Mouse (Mus musculus) urinary bladder, postnatal 14 days (tissue): ENCODE results near the gene Tnni1.

Experiments used
- DNase-seq: peaks from one replicate; pipeline ENCODE4 v3.0.0; 2021; ENCODE audit warnings: low spot score

Tnni1 gene

DNA sequence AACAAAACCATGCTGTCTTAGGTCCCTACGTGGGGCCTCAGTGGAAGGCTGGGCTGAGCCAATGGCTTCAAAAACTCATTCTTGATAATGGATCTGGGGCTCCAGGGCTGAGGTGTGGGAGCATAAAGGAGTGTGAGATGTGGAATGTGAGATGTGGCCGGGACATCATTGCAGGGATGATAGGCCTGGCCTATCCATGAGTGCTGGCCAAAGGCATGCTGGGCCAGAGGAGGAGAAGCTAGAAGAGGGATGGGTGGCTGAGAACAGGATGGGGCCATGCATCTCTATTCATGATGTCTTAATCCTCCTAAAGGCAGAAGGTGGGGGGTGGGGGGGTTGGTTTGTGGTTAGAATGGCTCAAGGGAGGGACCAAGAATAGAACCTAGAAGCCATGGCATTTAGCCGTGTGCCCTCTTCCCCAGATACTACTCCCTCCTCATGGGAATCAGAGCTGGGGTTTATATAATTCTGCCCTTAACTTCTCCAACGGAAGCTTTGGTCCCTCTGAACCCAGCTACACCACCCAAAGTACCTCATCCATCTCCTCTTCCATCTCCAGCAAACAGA, 11.8 kb upstream of the Tnni1 start:
- DNase-seq, result no peak

GRCm38 (mm10) chr1:135768400-135768799, 10.8 kb upstream of the Tnni1 start:
- no peak for DNase-seq

DNA sequence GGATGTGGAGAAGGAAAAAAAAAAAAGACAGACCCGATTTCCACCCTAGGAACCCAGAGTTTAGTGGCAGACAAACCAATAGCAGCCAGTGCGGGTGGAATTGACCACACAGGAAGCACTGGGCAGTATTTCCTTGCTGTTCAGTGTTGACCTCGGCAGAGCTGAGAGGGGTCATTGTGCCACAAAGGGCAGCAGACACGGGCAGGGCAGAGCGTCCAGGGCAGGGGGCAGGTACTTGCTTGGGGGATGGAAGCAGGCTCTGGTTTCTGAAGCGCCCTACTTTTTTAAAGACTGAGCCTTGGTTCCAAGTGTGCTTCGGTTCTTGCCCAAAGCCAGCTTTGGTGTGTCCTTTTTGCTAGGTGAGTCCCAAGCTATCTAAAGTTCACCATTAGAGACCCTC, 9.0 kb upstream of the Tnni1 start:
- no peak for DNase-seq

- peak; percentile 85 for DNase-seq
Measured at GRCm38 (mm10) chr1:135770896-135771572, 8.2 kb upstream of the Tnni1 start.

GRCm38 (mm10) chr1:135771573-135771970, 7.7 kb upstream of the Tnni1 start:
- no peak for DNase-seq

DNA sequence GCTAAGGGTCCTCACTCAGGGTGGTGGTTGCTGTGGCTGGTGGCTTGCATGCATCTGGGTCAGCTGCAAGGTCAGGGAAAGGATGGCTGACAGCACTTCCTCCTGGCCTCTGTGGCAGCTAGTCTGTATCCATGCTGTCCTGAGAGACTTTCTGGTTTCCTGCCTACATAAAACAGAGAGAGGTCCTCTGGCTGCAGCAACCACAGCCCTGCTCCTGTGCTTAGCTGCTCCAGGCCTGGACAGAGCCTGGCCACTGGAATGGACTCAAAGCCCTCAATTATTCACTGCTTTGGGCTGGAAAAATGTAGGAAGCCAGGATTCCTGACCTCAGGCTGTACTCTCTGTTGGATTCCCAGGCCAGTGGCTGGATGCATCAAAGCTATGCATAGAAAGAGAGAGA, 2.6 kb upstream of the Tnni1 start:
- no peak for DNase-seq

DNA sequence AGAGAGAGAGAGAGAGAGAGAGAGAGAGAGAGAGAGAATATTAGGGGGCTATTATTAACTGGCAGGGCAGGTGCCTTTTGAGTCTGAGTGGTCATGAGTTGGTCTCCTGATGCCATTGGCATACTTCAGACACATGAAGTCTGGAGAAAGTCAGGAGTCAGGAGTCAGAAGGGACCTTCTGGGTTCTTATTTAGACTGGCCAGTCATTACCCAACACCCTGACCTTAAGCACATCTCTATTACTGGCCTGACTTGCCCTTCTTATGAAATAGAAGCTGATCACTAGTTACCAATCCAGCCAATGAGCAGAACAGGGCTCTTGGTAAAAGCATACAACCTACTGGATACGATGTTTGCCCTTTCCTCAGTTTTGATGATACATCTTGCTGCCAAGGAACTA, 2.2 kb upstream of the Tnni1 start:
- no peak for DNase-seq

DNA sequence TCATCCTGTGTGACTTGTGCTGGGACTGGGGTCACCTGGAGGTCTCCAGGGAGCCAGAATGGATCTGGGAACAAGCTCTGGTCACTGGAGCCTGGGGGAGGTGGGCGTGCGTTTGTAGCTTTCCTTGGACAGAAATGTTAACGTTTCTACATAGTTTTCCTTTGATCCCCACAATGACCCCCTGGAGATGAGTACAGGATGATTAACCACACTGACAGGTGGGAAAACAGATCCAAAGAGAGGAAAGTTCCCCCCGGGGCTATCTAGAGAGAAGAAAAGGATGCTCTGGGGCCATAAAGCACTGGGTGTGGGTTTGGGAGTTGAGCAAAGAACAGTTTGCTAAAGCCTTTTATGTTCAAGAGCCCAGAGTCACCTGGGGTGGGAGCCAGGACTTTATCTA, 1.4 kb downstream of the Tnni1 start:
- no peak for DNase-seq

GRCm38 (mm10) chr1:135781220-135781619, 2.0 kb downstream of the Tnni1 start:
- DNase-seq, result peak; percentile 79

GRCm38 (mm10) chr1:135782816-135783215, 3.6 kb downstream of the Tnni1 start:
- DNase-seq, result no peak

DNA sequence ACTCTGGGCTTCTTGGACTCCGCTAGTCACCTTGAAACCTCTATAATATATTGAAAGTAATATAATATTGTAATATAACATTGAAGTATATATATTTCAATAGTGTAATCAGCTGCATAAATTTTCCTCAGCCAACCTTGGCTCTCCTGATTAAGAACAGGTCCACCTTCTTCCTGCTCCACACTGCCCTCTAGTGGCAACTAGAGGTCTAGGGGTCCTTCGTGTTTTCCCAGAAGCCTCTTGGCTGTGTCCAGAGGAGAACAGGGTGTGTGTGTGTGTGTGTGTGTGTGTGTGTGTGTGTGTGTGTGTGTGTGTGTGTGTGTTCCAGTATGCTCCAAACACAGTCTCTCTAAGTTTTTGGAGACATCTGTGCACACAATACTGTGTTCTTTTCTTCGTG, 8.6 kb downstream of the Tnni1 start:
- peak; percentile 88 for DNase-seq

DNA sequence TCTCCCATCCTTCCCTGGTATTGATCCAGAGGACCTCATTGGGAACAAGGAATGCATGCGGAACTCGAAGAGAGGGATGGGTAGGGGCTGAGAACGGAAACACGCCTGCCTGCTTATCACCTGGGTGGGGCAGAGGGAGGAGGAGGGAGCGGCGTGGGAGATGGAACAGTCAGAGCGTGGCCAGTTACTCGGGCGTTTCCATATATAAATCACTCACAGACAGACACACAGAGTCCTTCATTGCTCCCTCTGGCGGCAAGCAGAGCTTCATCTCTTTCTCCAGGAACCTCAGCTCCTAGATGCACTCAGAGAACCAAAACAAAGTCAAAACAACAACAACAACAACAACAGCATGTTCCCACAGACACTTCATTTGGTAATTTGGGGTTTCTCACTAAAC, 9.5 kb downstream of the Tnni1 start:
- peak; percentile 75 for DNase-seq

DNA sequence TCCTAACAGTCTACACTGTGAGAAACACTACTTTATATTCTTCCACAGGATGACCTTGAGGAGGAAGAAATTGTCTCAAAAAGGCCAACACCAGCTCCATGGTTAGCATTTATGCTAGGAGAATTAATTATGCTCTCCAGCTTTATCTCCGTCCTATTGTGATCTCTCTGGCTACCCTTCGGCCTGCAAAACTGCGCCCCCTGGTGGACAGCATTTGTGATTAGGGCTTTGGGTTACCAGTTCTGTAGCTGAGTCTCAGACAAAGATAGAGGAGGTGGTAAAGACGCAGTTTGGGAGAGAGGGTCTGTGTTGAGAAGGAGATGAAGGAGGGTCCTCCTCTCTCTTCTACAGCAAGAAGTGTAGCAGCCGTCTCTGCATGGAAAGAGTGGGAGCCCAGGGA, 10.6 kb downstream of the Tnni1 start:
- peak; percentile 84 for DNase-seq

GRCm38 (mm10) chr1:135792143-135792939, 13.1 kb downstream of the Tnni1 start:
- no peak for DNase-seq

- peak; percentile 76 for DNase-seq
Measured at GRCm38 (mm10) chr1:135793370-135794215, 14.4 kb downstream of the Tnni1 start.

- peak; percentile 52 for DNase-seq
Measured at GRCm38 (mm10) chr1:135794216-135795134, 15.2 kb downstream of the Tnni1 start.

- no peak for DNase-seq
Measured at GRCm38 (mm10) chr1:135798492-135798891, 19.3 kb downstream of the Tnni1 start.

- no peak for DNase-seq
Measured at GRCm38 (mm10) chr1:135799109-135799627, 19.9 kb downstream of the Tnni1 start.

- DNase-seq, result no peak
Measured at GRCm38 (mm10) chr1:135800192-135800950, 21.1 kb downstream of the Tnni1 start.

DNA sequence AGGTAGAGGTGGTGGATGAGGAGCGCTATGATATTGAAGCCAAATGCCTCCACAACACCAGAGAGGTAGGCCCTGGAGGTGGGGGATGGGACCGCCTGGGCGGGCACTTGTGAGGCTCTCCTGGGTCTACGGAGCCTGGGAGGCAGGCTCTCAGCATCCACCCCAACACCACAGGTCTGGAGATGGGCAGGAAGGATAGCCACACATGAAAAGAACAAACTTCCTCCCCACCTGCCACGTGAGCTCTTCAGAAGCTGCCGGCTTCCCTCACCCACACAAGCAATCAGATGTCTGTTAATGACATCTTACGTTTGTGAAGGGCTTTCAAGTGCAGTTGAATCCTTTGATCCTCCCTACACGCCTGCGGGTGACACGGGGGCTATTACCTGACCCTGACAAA, 28.3 kb downstream of the Tnni1 start:
- DNase-seq, result no peak
